Mouse (Mus musculus) CH12.LX (cell line): ENCODE measurements around the gene Thrsp. TPM values are rescaled to one million over a fixed set of nuclear protein-coding genes. Genes with fewer than 3 reads are reported as not detected.

Experiments
- DNase-seq: peaks from one replicate; pipeline ENCODE4 v3.0.0-alpha.2; 2013; ENCODE audit errors: extremely low read depth
- H3K27ac ChIP-seq: 2 replicates; pipeline ENCODE4 v1.5.1; 2012; ENCODE audit warnings: low read depth, mild to moderate bottlenecking, control low read depth, moderate library complexity; ENCODE audit not compliant: insufficient read depth
- H3K27me3 ChIP-seq: replicated peaks from 2 replicates; pipeline ENCODE3; 2012; ENCODE audit warnings: inconsistent platforms
- H3K36me3 ChIP-seq, 2 experiments: replicated peaks in 1 of 2; 2 replicates each; pipeline versions ENCODE3 to v1.6.1; 2012; ENCODE audit warnings: inconsistent platforms in 1 of 2, low read length in 1 of 2, mild to moderate bottlenecking in 1 of 2, mixed read lengths in 1 of 2, moderate library complexity in 1 of 2; ENCODE audit not compliant: control insufficient read depth in 1 of 2, insufficient read depth in 1 of 2
- H3K4me1 ChIP-seq, 2 experiments: 2 replicates each; pipeline ENCODE4 v1.6.1; 2012; ENCODE audit warnings: inconsistent platforms in 1 of 2, moderate library complexity in 1 of 2; ENCODE audit not compliant: insufficient read depth in 2 of 2, control insufficient read depth in 1 of 2
- H3K4me2 ChIP-seq: 2 replicates; pipeline ENCODE4 v1.6.1; 2012; ENCODE audit warnings: low read depth, mild to moderate bottlenecking, control low read depth; ENCODE audit not compliant: poor library complexity, insufficient read depth, severe bottlenecking
- H3K4me3 ChIP-seq, 3 experiments: fragments of 150-350 bp in 1 of 3; sonication (generic) in 1 of 3; replicated peaks in 1 of 3; 2 replicates each; pipeline versions ENCODE3 to v1.5.1; 2011 to 2012; ENCODE audit warnings: low read depth in 2 of 3, low read length in 2 of 3, mild to moderate bottlenecking in 2 of 3, moderate library complexity in 2 of 3, control low read depth in 1 of 3, improper control_type of control experiment in 1 of 3, inconsistent platforms in 1 of 3, mixed read lengths in 1 of 3; ENCODE audit not compliant: poor library complexity in 1 of 3
- H3K79me2 ChIP-seq: replicated peaks from 2 replicates; pipeline ENCODE4 v1.6.1; 2012; ENCODE audit warnings: mild to moderate bottlenecking, moderate library complexity; ENCODE audit not compliant: control insufficient read depth, poor library complexity, insufficient read depth, severe bottlenecking; ENCODE audit errors: extremely low read depth
- H3K9ac ChIP-seq: 2 replicates; pipeline ENCODE4 v1.6.1; 2012; ENCODE audit warnings: low read depth, mild to moderate bottlenecking, control low read depth, moderate library complexity; ENCODE audit not compliant: insufficient read depth
- H3K9me3 ChIP-seq: replicated peaks from 2 replicates; pipeline ENCODE3; 2012; ENCODE audit warnings: low read length, inconsistent platforms, mixed read lengths
- CHD1 ChIP-seq: IDR thresholded peaks from 2 replicates; pipeline ENCODE4 v1.6.1; 2012; ENCODE audit warnings: low read depth, low read length, improper control_type of control experiment, inconsistent platforms
- ELF1 ChIP-seq: IDR thresholded peaks from 2 replicates; pipeline ENCODE4 v1.6.1; 2014; ENCODE audit warnings: low read depth, mild to moderate bottlenecking, inconsistent platforms, low read length, improper control_type of control experiment
- EP300 ChIP-seq: IDR thresholded peaks from 2 replicates; pipeline ENCODE4 v1.6.1; 2011; ENCODE audit warnings: low read length, improper control_type of control experiment
- ETS1 ChIP-seq: conservative IDR thresholded peaks from 2 replicates; pipeline ENCODE4 v1.6.1; 2012; ENCODE audit warnings: low read depth, mild to moderate bottlenecking, inconsistent platforms, low read length, improper control_type of control experiment, moderate library complexity
- HCFC1 ChIP-seq: IDR thresholded peaks from 2 replicates; pipeline ENCODE4 v1.6.1; 2012; ENCODE audit warnings: low read depth, mild to moderate bottlenecking, inconsistent platforms, low read length, improper control_type of control experiment
- IRF4 ChIP-seq: IDR thresholded peaks from 2 replicates; pipeline ENCODE4 v1.6.1; 2014; ENCODE audit warnings: low read depth, mild to moderate bottlenecking, inconsistent platforms, low read length, improper control_type of control experiment
- JUN ChIP-seq: IDR thresholded peaks from 2 replicates; pipeline ENCODE4 v1.6.1; 2011; ENCODE audit warnings: low read depth, mild to moderate bottlenecking, low read length, improper control_type of control experiment, moderate library complexity; ENCODE audit not compliant: insufficient read depth
- JUND ChIP-seq: conservative IDR thresholded peaks from 2 replicates; pipeline ENCODE4 v1.6.1; 2011; ENCODE audit warnings: low read depth, low read length, improper control_type of control experiment
- MAX ChIP-seq: IDR thresholded peaks from 2 replicates; pipeline ENCODE4 v1.6.1; 2011; ENCODE audit warnings: low read length, improper control_type of control experiment
- MAZ ChIP-seq: IDR thresholded peaks from 2 replicates; pipeline ENCODE4 v1.6.1; 2012; ENCODE audit warnings: low read depth, mild to moderate bottlenecking, inconsistent platforms, low read length, improper control_type of control experiment, moderate library complexity
- MEF2A ChIP-seq: IDR thresholded peaks from 2 replicates; pipeline ENCODE4 v1.6.1; 2014; ENCODE audit warnings: low read depth, mild to moderate bottlenecking, inconsistent platforms, low read length, improper control_type of control experiment, borderline replicate concordance
- MYC ChIP-seq: IDR thresholded peaks from 2 replicates; pipeline ENCODE4 v1.6.1; 2011; ENCODE audit warnings: low read depth, mild to moderate bottlenecking, improper control_type of control experiment, low read length
- NRF1 ChIP-seq: IDR thresholded peaks from 2 replicates; pipeline ENCODE4 v1.6.1; 2014; ENCODE audit warnings: low read depth, mild to moderate bottlenecking, inconsistent platforms, low read length, improper control_type of control experiment, moderate library complexity
- PAX5 ChIP-seq: IDR thresholded peaks from 2 replicates; pipeline ENCODE4 v1.6.1; 2012; ENCODE audit warnings: low read length, inconsistent platforms, mixed read lengths
- POLR2AphosphoS2 ChIP-seq: IDR thresholded peaks from 2 replicates; pipeline ENCODE4 v1.6.1; 2011; ENCODE audit warnings: low read depth, low read length, improper control_type of control experiment
- SIN3A ChIP-seq: IDR thresholded peaks from 2 replicates; pipeline ENCODE4 v1.6.1; 2012; ENCODE audit warnings: low read length, improper control_type of control experiment, inconsistent platforms
- SMC3 ChIP-seq: IDR thresholded peaks from 2 replicates; pipeline ENCODE4 v1.6.1; 2011; ENCODE audit warnings: low read depth, low read length, improper control_type of control experiment
- TBP ChIP-seq: conservative IDR thresholded peaks from 2 replicates; pipeline ENCODE4 v1.6.1; 2011; ENCODE audit warnings: low read depth, low read length, improper control_type of control experiment
- TCF12 ChIP-seq: IDR thresholded peaks from 2 replicates; pipeline ENCODE4 v1.6.1; 2014; ENCODE audit warnings: low read depth, mild to moderate bottlenecking, inconsistent platforms, low read length, improper control_type of control experiment
- UBTF ChIP-seq: IDR thresholded peaks from 2 replicates; pipeline ENCODE4 v1.6.1; 2012; ENCODE audit warnings: low read depth, mild to moderate bottlenecking, inconsistent platforms, low read length, improper control_type of control experiment, moderate library complexity
- ZC3H11A ChIP-seq: IDR thresholded peaks from 2 replicates; pipeline ENCODE4 v1.6.1; 2012; ENCODE audit warnings: low read depth, mild to moderate bottlenecking, inconsistent platforms, low read length, improper control_type of control experiment
- ZMIZ1 ChIP-seq: IDR thresholded peaks from 2 replicates; pipeline ENCODE4 v1.6.1; 2012; ENCODE audit warnings: low read depth, mild to moderate bottlenecking, inconsistent platforms, low read length, improper control_type of control experiment
- dilution Hi-C: fragments of 300-500 bp; cut with MboI; formaldehyde crosslinking; loops from 2 replicates; pipeline ENCODE4 v1.14.3; 2020; ENCODE audit warnings: low sequenced_read_pairs; ENCODE audit not compliant: extremely low pct_unique_long_range_greater_than_20kb, extremely low pct_ligation_motif_present
- in situ Hi-C: fragments of 300-500 bp; cut with MboI; formaldehyde crosslinking; loops from 3 replicates; pipeline ENCODE4 v1.14.3; 2019; ENCODE audit warnings: low sequenced_read_pairs, low pct_ligation_motif_present, low pct_unique_long_range_greater_than_20kb, mixed read lengths
- polyA plus RNA-seq: library from polyadenylated mRNA; unstranded; fragments of >175 nt; gene quantifications from 2 replicates; pipeline ENCODE4 v1.2.1, GENCODE M21; 2012; ENCODE audit warnings: low read depth; ENCODE audit not compliant: insufficient read length
- total RNA-seq, 2 experiments: library from RNA; depleted of rRNA; stranded (reverse); fragments of 300-350 nt in 1 of 2; fragments of >200 nt in 1 of 2; gene quantifications; 2 replicates each; pipeline ENCODE4 v1.2.3; 2012 to 2014

The Thrsp gene
- total and polyA plus RNA-seq, 3 experiments = not detected

DNA sequence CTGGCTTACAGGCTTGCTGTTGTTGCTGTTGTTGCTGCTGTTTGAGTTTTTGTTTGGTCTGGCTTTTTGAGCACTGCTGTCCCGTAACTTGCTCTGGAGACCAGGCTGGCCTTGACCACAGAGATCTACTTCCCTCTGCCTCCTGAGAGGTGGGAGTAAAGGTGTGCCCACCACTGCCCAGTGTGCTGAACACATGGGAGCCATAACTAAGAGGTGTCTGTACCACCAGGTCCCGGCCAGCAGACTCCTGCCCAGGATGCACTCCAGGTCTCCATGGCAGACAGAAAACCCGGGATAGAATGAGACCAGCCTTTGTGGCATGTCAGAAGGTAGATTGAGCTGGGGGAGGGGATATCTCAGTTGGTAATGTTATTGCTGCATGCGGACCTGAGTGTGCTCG lies 1.6 kb upstream of the Thrsp start:
- no peaks in the 10 kb centered on the region for H3K4me1 ChIP-seq
- in situ Hi-C loops (no loop called here), dilution Hi-C loops (no loop called here)
- H3K79me2 ChIP-seq = no peaks in the 10 kb centered on the region
- H3K4me2 ChIP-seq = no peak overlapping the region
- TF ChIP-seq PAX5 = no peak
- no peak for TF ChIP-seq MEF2A
- no peak for TF ChIP-seq CHD1
- TF ChIP-seq JUN = no peak
- no peak for TF ChIP-seq ETS1
- TF ChIP-seq SIN3A = no peak
- H3K27me3 ChIP-seq = no peaks in the 10 kb centered on the region
- H3K9ac ChIP-seq = no peak overlapping the region
- DNase-seq = no peak
- H3K9me3 ChIP-seq = no peaks in the 10 kb centered on the region
- H3K36me3 ChIP-seq = no peaks in the 10 kb centered on the region
- H3K27ac ChIP-seq = no peak overlapping the region
- no peak overlapping the region for H3K4me3 ChIP-seq

DNA sequence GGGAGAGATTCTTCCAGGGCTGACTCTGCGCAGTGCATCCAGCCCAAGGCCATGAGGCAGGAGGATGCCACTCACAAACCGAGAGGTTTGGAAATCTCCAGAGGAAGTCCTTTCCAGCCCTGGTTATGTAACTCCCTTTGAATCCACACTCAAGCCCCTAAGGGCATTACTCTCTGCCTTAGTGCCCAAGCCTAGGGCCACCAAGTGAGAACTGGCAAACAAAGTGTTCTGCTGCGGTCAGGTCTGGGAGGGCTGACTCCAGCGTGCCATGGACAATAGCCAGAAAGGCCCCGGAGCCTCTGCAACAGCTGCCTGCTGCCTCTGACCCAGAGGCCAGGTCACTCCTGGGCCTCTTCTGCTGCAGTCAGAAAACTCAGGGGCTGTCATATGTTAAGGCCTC lies 1.2 kb upstream of the Thrsp start:
- dilution Hi-C loops = no loop called here

DNA sequence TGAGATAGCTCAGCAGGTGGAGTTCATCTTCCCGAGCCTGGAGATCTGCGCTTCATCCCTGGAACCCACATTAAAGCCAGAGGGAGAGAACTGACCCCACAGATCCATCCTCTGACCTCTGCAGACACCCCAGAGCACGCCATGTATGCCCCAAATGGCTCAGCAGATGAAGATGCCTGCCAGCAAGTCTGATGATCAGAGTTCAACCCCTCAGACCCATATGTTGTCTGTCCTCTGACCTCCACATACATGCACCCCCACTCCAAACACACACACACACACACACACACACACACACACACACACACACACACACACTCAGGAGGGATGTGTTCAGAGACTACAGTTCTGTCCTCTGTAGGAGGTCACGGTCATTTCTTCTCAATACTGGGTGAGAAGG lies 1.1 kb downstream of the Thrsp start:
- no peak for DNase-seq
- dilution Hi-C loops (no loop called here), in situ Hi-C loops (no loop called here)
- no peaks in the 10 kb centered on the region for H3K27me3 ChIP-seq
- no peak overlapping the region for H3K27ac ChIP-seq
- no peaks in the 10 kb centered on the region for H3K4me1 ChIP-seq
- no peak overlapping the region for H3K9ac ChIP-seq
- H3K9me3 ChIP-seq = no peaks in the 10 kb centered on the region
- no peak overlapping the region for H3K4me3 ChIP-seq
- TF ChIP-seq NRF1 (no peak), IRF4 (no peak), ZC3H11A (no peak), EP300 (no peak), HCFC1 (no peak), MAZ (no peak), POLR2AphosphoS2 (no peak), MAX (no peak), ELF1 (no peak), TCF12 (no peak), UBTF (no peak), TBP (no peak), ZMIZ1 (no peak), JUND (no peak)
- H3K79me2 ChIP-seq = no peaks in the 10 kb centered on the region
- H3K36me3 ChIP-seq = peaks cover 0 to 19% of the 10 kb centered on the region in 2 experiments
- H3K4me2 ChIP-seq = no peak overlapping the region

More for the DNA sequence above, 1.2 kb upstream of the Thrsp start:
- Histone ChIP-seq H3K4me3 (no peak overlapping the region), H3K27ac (no peak overlapping the region), H3K4me2 (no peak overlapping the region), H3K27me3 (no peaks in the 10 kb centered on the region), H3K9ac (no peak overlapping the region), H3K9me3 (no peaks in the 10 kb centered on the region), H3K4me1 (no peaks in the 10 kb centered on the region), H3K79me2 (no peaks in the 10 kb centered on the region), H3K36me3 (no peaks in the 10 kb centered on the region)
- no peak for DNase-seq
- in situ Hi-C loops = no loop called here
- TF ChIP-seq CHD1 (no peak), SMC3 (no peak), MYC (no peak)
